Comparison of ENCODE assay signal across 8 mouse cellular contexts in the genomic region with DNA sequence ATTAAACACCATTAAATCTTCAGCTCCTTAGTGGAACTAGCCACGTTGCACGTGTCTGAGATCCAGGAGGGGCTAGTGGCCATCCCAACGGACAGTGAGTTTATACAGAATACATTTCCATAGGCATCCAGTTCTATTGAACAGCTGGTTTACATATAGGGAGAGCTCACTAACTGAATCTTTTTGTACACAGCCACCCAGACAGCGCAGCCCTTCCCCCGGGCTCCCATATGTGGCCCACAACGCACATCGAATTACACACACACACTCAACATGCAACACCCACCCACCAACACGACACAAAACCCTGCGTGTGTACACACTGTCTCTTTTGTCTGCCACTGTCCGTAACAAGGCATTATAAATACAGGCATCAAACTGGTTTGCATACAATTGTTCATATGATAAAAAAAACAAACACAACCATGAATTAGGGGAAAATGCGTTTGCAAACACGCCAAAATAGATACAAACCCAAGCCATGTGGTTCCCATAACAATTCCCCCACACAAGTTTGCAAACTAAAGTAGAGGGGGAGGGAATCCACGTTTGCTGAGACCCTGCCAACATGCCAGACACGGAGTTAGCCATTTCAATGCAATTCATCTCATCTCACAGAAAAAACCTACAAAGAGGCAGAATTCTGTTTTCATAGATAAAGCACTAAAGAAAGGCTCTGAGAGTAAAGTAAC. TPM values are rescaled to one million over a fixed set of nuclear protein-coding genes. Genes with fewer than 3 reads are reported as not detected.
DNase-seq lines count a peak whose midpoint lies in the region; ATAC-seq and TF ChIP-seq lines count a peak whose summit lies in the region.
"Had no signal": no experiment of that assay in that cellular context is flagged by ENCODE, and none has a peak within 500 bp of the region (broad histone marks: within the 10 kb centered on the region; RNA-seq: fewer than 3 reads in every experiment).

No protein-coding gene starts in this region.

- no peak for DNase-seq in lung, postnatal 0 days (ENCODE audit: low spot score)
- no peak for DNase-seq in lung, postnatal 4 days
- no peak for DNase-seq in forebrain, postnatal 0 days
- DNase-seq in liver, embryonic 14.5 days (ENCODE audit: low read depth in 3 of 3, low spot score in 3 of 3), result no peak
- DNase-seq in B cell, adult 2 months, result no peak
- DNase-seq in adrenal gland, postnatal 4 days (ENCODE audit: low spot score in 2 of 2), result no peak
- DNase-seq in frontal cortex, postnatal 10 days (ENCODE audit: low spot score in 2 of 2), result no peak

- peak overlapping the region; percentile 27; the same call in 1 of the 2 replicates for H3K4me3 ChIP-seq in lung, postnatal 0 days (ENCODE audit: low read depth, low read length)
- peak overlapping the region; percentile 40 for H3K4me3 ChIP-seq in forebrain, postnatal 0 days (ENCODE audit: low read depth, low read length)
- H3K4me3 ChIP-seq in liver, embryonic 14.5 days (ENCODE audit: insufficient read depth in 1 of 2, low read depth in 2 of 2, low read length in 2 of 2), result no peak overlapping the region
- H3K4me3 ChIP-seq: erythroblast, embryonic 14.5 days had no signal

- H3K4me1 ChIP-seq in lung, postnatal 0 days (ENCODE audit: insufficient read depth, low read depth, low read length), result peaks cover 8% of the 10 kb centered on the region
- H3K4me1 ChIP-seq in forebrain, postnatal 0 days (ENCODE audit: insufficient read depth), result peaks cover 6% of the 10 kb centered on the region; the same call in 1 of the 2 replicates
- H3K4me1 ChIP-seq in liver, embryonic 14.5 days (replicated peaks; ENCODE audit: control insufficient read depth in 2 of 2, insufficient read depth in 2 of 2, low read length in 1 of 2), result peaks cover 5 to 10% of the 10 kb centered on the region in 2 experiments

- H3K4me2 ChIP-seq in lung, postnatal 0 days (replicated peaks; ENCODE audit: low read depth, low read length), result peak overlapping the region; percentile 53
- peak overlapping the region; percentile 78 for H3K4me2 ChIP-seq in forebrain, postnatal 0 days (ENCODE audit: low read depth)
- H3K4me2 ChIP-seq in liver, embryonic 14.5 days (ENCODE audit: low read depth), result peak overlapping the region; percentile 51

- no peaks in the 10 kb centered on the region for H3K27me3 ChIP-seq in lung, postnatal 0 days (replicated peaks; ENCODE audit: insufficient read depth, low read length)
- H3K27me3 ChIP-seq in forebrain, postnatal 0 days (ENCODE audit: insufficient read depth, low read length), result no peaks in the 10 kb centered on the region
- peaks cover 10% of the 10 kb centered on the region for H3K27me3 ChIP-seq in liver, embryonic 14.5 days (ENCODE audit: control insufficient read depth, insufficient read depth, low read length)

- H3K27ac ChIP-seq in lung, postnatal 0 days (ENCODE audit: low read length), result no peak overlapping the region
- H3K27ac ChIP-seq in forebrain, postnatal 0 days (ENCODE audit: low read depth, low read length), result no peak overlapping the region
- no peak overlapping the region for H3K27ac ChIP-seq in liver, embryonic 14.5 days

- ATAC-seq in lung, postnatal 0 days, result no peak
- ATAC-seq in forebrain, postnatal 0 days, result 0 out of 2 replicates have a peak, but pooled peaks have one; percentile 8
- ATAC-seq in liver, embryonic 14.5 days (ENCODE audit: insufficient read depth), result no peak

- 43% methylated on average over 14 of the region's 14 CpGs for WGBS in lung, postnatal 0 days
- WGBS in forebrain, postnatal 0 days, result 35% methylated on average over 14 of the region's 14 CpGs
- 56% methylated on average over 14 of the region's 14 CpGs for WGBS in liver, embryonic 14.5 days (ENCODE audit: insufficient replicate concordance)

- no peak for TF ChIP-seq EP300 in lung, postnatal 0 days (IDR thresholded peaks at IDR 0.05)
- TF ChIP-seq EP300 in liver, embryonic 14.5 days (IDR thresholded peaks at IDR 0.05; ENCODE audit: low read depth), result no peak

- TF ChIP-seq CTCF in lung, postnatal 0 days (IDR thresholded peaks at IDR 0.05), result no peak
- TF ChIP-seq CTCF in forebrain, postnatal 0 days (IDR thresholded peaks at IDR 0.05; ENCODE audit: low read depth), result no peak
- no peak for TF ChIP-seq CTCF in liver, embryonic 14.5 days (IDR thresholded peaks at IDR 0.05; ENCODE audit: low read depth)

- no peaks in the 10 kb centered on the region for H3K36me3 ChIP-seq in lung, postnatal 0 days (ENCODE audit: insufficient read depth, low read length)
- no peaks in the 10 kb centered on the region for H3K36me3 ChIP-seq in forebrain, postnatal 0 days (ENCODE audit: insufficient read depth)
- H3K36me3 ChIP-seq in liver, embryonic 14.5 days (replicated peaks; ENCODE audit: control insufficient read depth, insufficient read depth, low read depth), result no peaks in the 10 kb centered on the region; the same call in 1 of the 2 replicates

- H3K9ac ChIP-seq in lung, postnatal 0 days (replicated peaks; ENCODE audit: low read depth), result no peak overlapping the region
- peak overlapping the region; percentile 57 for H3K9ac ChIP-seq in forebrain, postnatal 0 days
- H3K9ac ChIP-seq in liver, embryonic 14.5 days (replicated peaks), result no peak overlapping the region; the same call in 1 of the 2 replicates

- no peaks in the 10 kb centered on the region for H3K9me3 ChIP-seq in lung, postnatal 0 days (ENCODE audit: low read length)
- H3K9me3 ChIP-seq in forebrain, postnatal 0 days (ENCODE audit: low read length), result no peaks in the 10 kb centered on the region
- no peaks in the 10 kb centered on the region for H3K9me3 ChIP-seq in liver, embryonic 14.5 days (ENCODE audit: control insufficient read depth, low read length)

RNA-seq across cellular contexts. Expression of gene BC030867, which starts 3.0 kb away (rescaled TPM):
- 0.88 and 1.3 TPM in 2 replicates for polyA plus RNA-seq in lung, postnatal 0 days (2015; fragmentation: Nextera tagmentation; extraction: Ambion mirVana)
- total RNA-seq in forebrain, postnatal 0 days (2014; rRNA removed), result 0.62 and 1.0 TPM in 2 replicates
- polyA plus RNA-seq in forebrain, postnatal 0 days (2015; fragmentation: Nextera tagmentation; extraction: Ambion mirVana), result 1.5 and 1.6 TPM in 2 replicates
- 10.9 and 11.3 TPM in 2 replicates for polyA plus RNA-seq in liver, embryonic 14.5 days (2012; rRNA removed)
- polyA plus RNA-seq in liver, embryonic 14.5 days (2014; fragmentation: Nextera tagmentation; extraction: Ambion mirVana), result 10.8 and 13.2 TPM in 2 replicates
- 1 to 10 TPM; 4.8 to 6.0 TPM for total RNA-seq in adrenal gland, postnatal 4 days (2021)

RNA-seq across cellular contexts. Expression of gene Hdac5, which starts 15.8 kb away (rescaled TPM):
- 65.6 and 79.0 TPM in 2 replicates for polyA plus RNA-seq in lung, postnatal 0 days (2015; fragmentation: Nextera tagmentation; extraction: Ambion mirVana)
- 170 and 209 TPM in 2 replicates for total RNA-seq in forebrain, postnatal 0 days (2014; rRNA removed)
- 67.1 and 69.4 TPM in 2 replicates for polyA plus RNA-seq in forebrain, postnatal 0 days (2015; fragmentation: Nextera tagmentation; extraction: Ambion mirVana)
- 8.8 and 10.0 TPM in 2 replicates for polyA plus RNA-seq in liver, embryonic 14.5 days (2012; rRNA removed)
- 6.4 and 7.3 TPM in 2 replicates for polyA plus RNA-seq in liver, embryonic 14.5 days (2014; fragmentation: Nextera tagmentation; extraction: Ambion mirVana)
- total RNA-seq in adrenal gland, postnatal 4 days (2021), result 100 to 1,000 TPM; 123 to 125 TPM

RNA-seq across cellular contexts. Expression of gene Asb16, which starts 22.8 kb away (rescaled TPM):
- polyA plus RNA-seq in lung, postnatal 0 days (2015; fragmentation: Nextera tagmentation; extraction: Ambion mirVana), result not detected in 2 replicates
- total RNA-seq in forebrain, postnatal 0 days (2014; rRNA removed), result 0.54 and 1.4 TPM in 2 replicates
- 0.11 TPM in 1 of 2 replicates, not detected in the other for polyA plus RNA-seq in forebrain, postnatal 0 days (2015; fragmentation: Nextera tagmentation; extraction: Ambion mirVana)
- polyA plus RNA-seq in liver, embryonic 14.5 days (2012; rRNA removed), result 0.39 and 0.44 TPM in 2 replicates
- polyA plus RNA-seq in liver, embryonic 14.5 days (2014; fragmentation: Nextera tagmentation; extraction: Ambion mirVana), result 0.05 and 0.08 TPM in 2 replicates
- under 1 TPM; 0.53 to 0.79 TPM for total RNA-seq in adrenal gland, postnatal 4 days (2021)

RNA-seq across cellular contexts. Expression of gene Tmub2, which starts 39.0 kb away (rescaled TPM):
- 46.1 and 47.4 TPM in 2 replicates for polyA plus RNA-seq in lung, postnatal 0 days (2015; fragmentation: Nextera tagmentation; extraction: Ambion mirVana)
- total RNA-seq in forebrain, postnatal 0 days (2014; rRNA removed), result 72.5 and 77.4 TPM in 2 replicates
- polyA plus RNA-seq in forebrain, postnatal 0 days (2015; fragmentation: Nextera tagmentation; extraction: Ambion mirVana), result 63.0 and 67.0 TPM in 2 replicates
- 19.1 and 19.8 TPM in 2 replicates for polyA plus RNA-seq in liver, embryonic 14.5 days (2012; rRNA removed)
- 19.3 and 24.7 TPM in 2 replicates for polyA plus RNA-seq in liver, embryonic 14.5 days (2014; fragmentation: Nextera tagmentation; extraction: Ambion mirVana)
- 10 to 100 TPM; 56.5 to 58.3 TPM for total RNA-seq in adrenal gland, postnatal 4 days (2021)

RNA-seq across cellular contexts. Expression of gene Atxn7l3, which starts 50.7 kb away (rescaled TPM):
- 9.6 and 10.2 TPM in 2 replicates for polyA plus RNA-seq in lung, postnatal 0 days (2015; fragmentation: Nextera tagmentation; extraction: Ambion mirVana)
- total RNA-seq in forebrain, postnatal 0 days (2014; rRNA removed), result 162 and 167 TPM in 2 replicates
- polyA plus RNA-seq in forebrain, postnatal 0 days (2015; fragmentation: Nextera tagmentation; extraction: Ambion mirVana), result 24.3 and 26.2 TPM in 2 replicates
- polyA plus RNA-seq in liver, embryonic 14.5 days (2012; rRNA removed), result 11.0 and 11.6 TPM in 2 replicates
- polyA plus RNA-seq in liver, embryonic 14.5 days (2014; fragmentation: Nextera tagmentation; extraction: Ambion mirVana), result 3.6 and 4.7 TPM in 2 replicates
- total RNA-seq in adrenal gland, postnatal 4 days (2021), result 10 to 100 TPM; 58.3 to 58.7 TPM

Comparison
In these comparisons a context has a peak if more than half of its experiments do, and no peak if none do; other contexts are left out.
1. H3K4me3 ChIP-seq: peak in lung, postnatal 0 days (single experiment) and forebrain, postnatal 0 days (single experiment); none in liver, embryonic 14.5 days (0 of 2).
2. Peak in every context shown above with its lines, with median percentiles within 50 percentile points of each other: H3K4me2 ChIP-seq.